Mouse (Mus musculus) frontal cortex, postnatal 25 days (tissue): ENCODE results near the gene 4930568D16Rik.

ENCODE experiments used
- DNase-seq, 2 experiments: peaks; one replicate each; pipeline ENCODE4 v3.0.0; 2022; ENCODE audit warnings: low spot score in 2 of 2

4930568D16Rik gene

GRCm38 (mm10) chr2:35342605-35343004 lies 24.9 kb downstream of the 4930568D16Rik start:
- no peak for DNase-seq

GRCm38 (mm10) chr2:35338707-35339106 lies 28.8 kb downstream of the 4930568D16Rik start:
- DNase-seq, result no peak

GRCm38 (mm10) chr2:35338036-35338435 lies 29.5 kb downstream of the 4930568D16Rik start:
- DNase-seq, result no peak

DNA sequence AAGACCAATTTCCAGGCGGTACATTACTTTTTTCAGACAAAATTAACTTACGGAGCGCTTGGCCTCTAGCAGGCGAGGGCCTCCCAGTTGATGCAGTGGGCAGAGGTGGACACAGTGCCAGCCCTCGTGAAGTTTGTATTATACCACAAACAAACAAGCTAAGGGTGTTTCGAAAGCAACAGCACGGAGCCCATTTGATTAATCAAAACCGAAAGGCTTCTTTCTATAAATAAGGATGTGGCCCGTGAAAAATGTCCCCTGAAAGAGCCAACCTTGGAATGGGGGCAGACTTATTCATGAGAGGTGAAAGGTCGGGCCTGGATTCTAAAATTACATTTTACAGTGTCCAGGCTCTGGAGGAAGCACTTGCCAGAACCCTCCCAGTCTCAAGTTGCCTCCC lies 30.1 kb downstream of the 4930568D16Rik start:
- no peak for DNase-seq

DNA sequence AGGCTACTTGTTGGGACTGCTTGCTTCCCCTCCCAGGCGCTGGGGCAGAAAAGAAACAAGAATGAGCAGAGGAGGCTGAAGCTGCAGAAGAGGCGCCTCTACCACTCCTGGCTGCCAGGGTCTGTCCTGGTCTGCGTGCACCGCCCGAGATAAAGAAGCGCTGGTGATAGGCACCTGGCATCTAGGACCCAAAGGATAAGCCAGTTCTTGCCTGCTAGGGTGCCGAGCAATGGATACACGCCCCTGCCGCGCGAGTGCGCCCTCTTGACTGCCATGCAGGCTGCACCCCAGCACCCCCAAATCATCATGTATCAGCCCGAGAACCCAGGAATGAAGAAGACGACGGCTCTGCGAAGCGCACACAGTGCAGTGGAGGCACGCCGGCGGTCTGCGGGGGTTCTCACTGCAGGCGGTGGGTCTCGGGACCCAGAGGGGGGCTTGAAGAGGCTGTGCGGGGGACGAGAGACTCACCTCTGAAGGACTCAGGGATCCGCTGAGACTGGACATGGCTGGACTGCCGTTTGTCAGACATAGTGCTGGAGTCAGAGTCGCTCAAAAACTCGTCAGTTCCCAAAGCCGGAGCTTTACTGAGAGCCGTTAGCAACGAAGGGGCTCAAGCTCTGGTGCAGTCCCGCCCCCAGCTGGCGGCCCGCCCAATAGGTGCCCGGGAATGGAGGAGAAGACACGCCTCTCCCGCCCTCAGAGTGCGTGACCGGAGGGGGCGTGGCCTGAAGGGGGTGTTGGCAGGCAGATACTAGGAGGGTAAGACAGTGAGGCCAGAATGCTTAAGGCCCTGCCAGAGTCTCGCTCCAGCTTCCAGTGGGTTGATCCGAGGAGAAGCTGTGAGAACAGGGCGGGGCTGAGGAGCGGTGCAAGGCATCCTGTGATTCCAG lies 30.9 kb downstream of the 4930568D16Rik start, which contains the start of gene Stom:
TSS of gene Stom (minus strand) at position 589 of the 893 bp plus-strand sequence.
- DNase-seq, result peak; percentile 95 to 96

GRCm38 (mm10) chr2:35335620-35336019 lies 31.9 kb downstream of the 4930568D16Rik start:
- DNase-seq, result no peak

- no peak for DNase-seq
Observed at GRCm38 (mm10) chr2:35333670-35334069, 33.9 kb downstream of the 4930568D16Rik start.

- DNase-seq, result no peak
Observed at GRCm38 (mm10) chr2:35331205-35331604, 36.3 kb downstream of the 4930568D16Rik start.

GRCm38 (mm10) chr2:35329061-35329460 lies 38.5 kb downstream of the 4930568D16Rik start:
- DNase-seq, result no peak

- DNase-seq, result no peak
Observed at GRCm38 (mm10) chr2:35328064-35328792, 39.3 kb downstream of the 4930568D16Rik start.

DNA sequence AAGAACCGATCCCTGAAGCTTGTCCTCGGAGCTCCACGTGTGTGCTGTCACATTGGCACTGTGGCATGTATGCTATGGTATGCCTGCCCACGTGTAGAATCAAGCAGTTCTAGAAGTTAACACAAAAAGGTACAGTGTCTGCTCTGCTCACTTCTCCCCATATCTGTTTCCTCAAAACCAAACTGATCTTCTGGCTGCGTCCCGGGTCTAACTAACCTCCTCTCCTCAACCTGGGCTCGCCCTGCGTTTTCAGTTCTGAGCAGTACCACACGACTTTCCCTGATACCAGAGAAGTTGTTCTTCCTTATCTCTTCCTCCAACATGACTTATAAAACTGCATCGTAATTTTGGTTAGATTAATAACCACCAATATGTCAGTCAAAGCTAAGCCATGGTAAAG lies 39.9 kb downstream of the 4930568D16Rik start:
- DNase-seq, result no peak

GRCm38 (mm10) chr2:35326931-35327330 lies 40.6 kb downstream of the 4930568D16Rik start:
- DNase-seq, result no peak

GRCm38 (mm10) chr2:35325930-35326329 lies 41.6 kb downstream of the 4930568D16Rik start:
- DNase-seq, result no peak

DNA sequence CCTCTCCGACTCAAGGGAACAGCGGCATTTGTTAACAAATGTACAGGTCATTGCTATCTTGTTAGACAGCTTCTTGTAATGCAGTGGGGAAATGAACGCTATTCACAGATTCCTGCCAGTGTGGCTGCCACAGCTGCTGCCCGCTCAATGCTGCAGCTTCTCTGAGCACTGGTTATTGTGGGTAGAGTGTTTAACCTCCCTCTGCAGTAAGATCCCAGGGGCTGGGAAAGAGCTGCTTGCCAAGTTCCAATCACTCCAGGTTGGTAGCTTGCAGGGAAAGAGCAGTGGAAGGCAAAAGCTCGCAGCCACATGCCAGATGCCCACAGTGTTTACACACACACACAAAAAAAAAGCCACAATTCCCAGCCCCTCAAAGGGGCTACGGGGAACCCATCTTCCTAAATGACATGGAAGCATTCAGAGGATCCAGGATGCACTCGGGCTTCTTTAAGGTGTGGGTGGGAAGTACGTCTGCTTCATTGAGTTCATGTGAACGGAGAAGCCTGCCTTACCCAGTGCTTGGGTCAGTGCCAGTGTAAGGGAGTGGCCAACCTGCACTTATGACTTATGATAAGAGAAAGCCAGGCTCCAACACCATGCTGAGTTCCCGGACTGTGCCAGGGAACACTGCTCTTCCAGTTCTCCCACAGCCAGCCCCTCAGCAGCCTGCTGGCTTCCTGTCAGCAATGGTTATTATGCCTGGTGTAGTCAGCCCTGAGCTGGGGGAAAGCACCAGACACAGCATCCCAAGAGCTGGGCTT lies 44.9 kb downstream of the 4930568D16Rik start:
- no peak for DNase-seq

- no peak for DNase-seq
Observed at GRCm38 (mm10) chr2:35320399-35320798, 47.1 kb downstream of the 4930568D16Rik start.

DNA sequence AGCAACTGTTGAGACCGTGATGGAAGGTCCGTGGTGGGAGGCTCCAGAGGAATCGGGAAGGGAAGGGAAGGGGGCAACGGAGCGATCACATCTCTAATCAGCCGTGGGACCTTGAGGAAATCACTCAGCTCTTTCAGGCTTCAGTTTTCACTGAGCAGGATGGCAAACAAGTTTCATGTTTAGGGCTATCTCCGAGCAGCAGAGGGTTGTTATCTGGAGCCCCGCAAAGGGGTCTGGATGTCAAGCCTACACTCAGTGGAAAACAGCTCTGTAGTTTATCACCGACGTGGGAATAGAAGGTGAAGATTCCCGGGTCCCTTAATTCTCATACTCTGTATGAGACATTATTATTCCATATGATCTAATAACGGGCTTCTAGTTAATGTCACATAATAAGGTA lies 49.1 kb downstream of the 4930568D16Rik start:
- DNase-seq, result no peak

DNA sequence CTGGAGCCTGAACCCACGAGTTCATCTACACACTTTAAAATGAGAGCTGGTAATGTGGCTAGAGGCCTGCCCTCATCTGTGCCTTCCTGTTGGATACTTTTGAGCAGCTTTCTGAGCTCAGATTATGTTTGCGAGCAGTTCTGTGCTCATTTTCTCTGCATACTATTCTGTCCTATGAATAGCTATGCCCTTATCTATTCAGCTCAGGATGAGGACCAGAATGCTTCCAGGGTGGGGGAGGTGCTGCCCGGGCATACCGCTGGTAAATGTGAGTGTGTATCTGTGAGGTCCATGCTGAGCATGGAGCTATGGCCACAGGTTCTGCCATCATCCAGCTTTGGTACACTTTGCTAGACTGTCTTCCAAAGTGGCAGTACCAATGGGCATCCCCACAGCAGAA lies 49.9 kb downstream of the 4930568D16Rik start:
- no peak for DNase-seq

- DNase-seq, result no peak
Observed at GRCm38 (mm10) chr2:35314300-35314699, 53.2 kb downstream of the 4930568D16Rik start.

- DNase-seq, result no peak
Observed at GRCm38 (mm10) chr2:35309906-35310493, 57.5 kb downstream of the 4930568D16Rik start.

DNA sequence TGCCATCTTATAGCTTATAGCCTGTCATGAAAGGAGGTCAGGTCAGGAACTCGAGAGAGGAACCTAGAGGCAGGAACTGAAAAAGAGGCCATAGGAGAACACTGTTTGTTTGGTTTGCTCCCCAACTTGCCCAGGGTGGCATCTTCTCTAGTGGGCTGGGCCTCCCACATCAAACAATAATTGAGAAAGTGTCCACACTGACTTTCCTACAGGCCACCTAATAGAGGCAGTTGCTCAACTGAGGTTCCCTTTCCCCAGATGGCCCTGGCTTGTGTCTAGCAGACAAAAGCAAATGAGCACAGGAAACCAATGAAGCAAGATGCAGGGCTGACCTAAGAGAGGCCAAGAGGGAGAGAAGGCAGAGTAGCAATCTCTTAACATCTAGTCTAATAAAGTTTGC lies 59.4 kb downstream of the 4930568D16Rik start:
- DNase-seq, result no peak
